Mouse (Mus musculus) Patski (cell line): Measurements from ENCODE around the gene Abcb8. TPM values are rescaled to one million over a fixed set of nuclear protein-coding genes. Genes with fewer than 3 reads are reported as not detected.

Experiments used
- ATAC-seq: fragments of 100-300 bp; one replicate; pipeline ENCODE4 v1.8.0; 2021
- CTCF ChIA-PET: fragments of 350-600 bp; sonication (Branson Sonifier 250); formaldehyde crosslinking; loops from one replicate; lab custom pipeline; 2022; ENCODE audit warnings: inconsistent platforms; lab: Charles Lee
- POLR2A ChIA-PET: fragments of 350-600 bp; sonication (Branson Sonifier 250); formaldehyde crosslinking; loops from one replicate; lab custom pipeline; 2022; ENCODE audit warnings: antibody characterized with exemption, inconsistent platforms; lab: Charles Lee
- DNase-seq: peaks from one replicate; pipeline ENCODE4 v3.0.0-alpha.2; 2011; ENCODE audit warnings: low read depth, low spot score
- H3K27me3 ChIP-seq: fragments of 371-371 bp; one replicate; pipeline ENCODE4 v1.5.1; 2021
- CTCF ChIP-seq: fragments of 100-300 bp; IDR thresholded peaks from one replicate; pipeline ENCODE4 v1.5.1; 2021
- in situ Hi-C: fragments of 300-500 bp; cut with MboI; formaldehyde crosslinking; loops from 3 replicates; pipeline ENCODE4 v1.11.1; 2018; ENCODE audit warnings: low pct_unique_long_range_greater_than_20kb, mixed read lengths
- polyA plus RNA-seq: library from polyadenylated mRNA; unstranded; gene quantifications from one replicate; pipeline ENCODE4 v1.2.3, GENCODE M21; 2021

Abcb8 gene
- polyA plus RNA-seq, 1 experiment from 2014 or later = 67.6 TPM

DNA sequence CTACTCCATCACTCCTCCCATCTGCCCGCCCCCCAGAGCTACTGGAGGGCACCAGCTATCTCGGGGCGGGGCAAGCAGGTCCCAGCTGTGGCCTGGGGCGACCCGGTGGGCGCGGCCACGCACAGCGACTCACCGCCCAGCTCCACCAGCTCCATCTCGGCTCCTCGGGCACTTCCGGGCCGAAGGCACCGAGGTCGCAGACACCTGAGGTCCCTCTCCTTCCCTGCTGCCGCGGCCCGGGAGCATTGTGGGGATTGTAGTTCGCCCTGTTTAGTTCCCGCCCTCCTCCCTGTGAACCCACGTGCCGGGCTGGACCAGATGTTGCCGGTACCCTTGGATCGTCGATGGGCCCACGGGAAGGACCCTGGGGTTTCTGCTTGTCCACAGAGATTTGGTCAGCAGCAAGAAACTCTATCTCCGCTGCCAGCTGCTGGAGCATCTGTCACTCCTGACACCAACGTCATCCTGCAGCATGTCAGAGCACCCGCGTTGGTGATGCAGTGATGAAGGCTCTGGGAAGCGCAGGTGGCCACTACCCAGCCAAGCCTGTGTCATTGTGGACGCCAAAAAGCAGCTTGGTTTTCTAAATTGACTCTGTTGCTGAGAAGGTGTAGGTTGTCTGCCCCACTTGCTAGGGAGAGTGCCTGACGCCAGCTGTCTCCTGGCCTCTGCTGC is 54.3 kb downstream of the Abcb8 start, which contains the start of gene Tmub1:
Gene Tmub1, minus strand, starts transcription at position 231 of the 675 bp plus-strand sequence.
- peak; percentile 48 for ATAC-seq
- in situ Hi-C loops = loop anchor here (25.0 kb wide), 1 partner anchor 1010 kb away; the partner anchor contains the start of gene Kmt2e
- TF ChIP-seq CTCF = no peak
- ChIA-PET CTCF (interaction anchor here (0.9 to 2.8 kb wide), 9 partner anchors 9 to 53 kb away, joined by 3 to 12 read pairs (median 4); partner anchors contain the start of genes Abcb8, Cdk5 and Slc4a2), POLR2A (interaction anchor here (0.6 to 8.8 kb wide), 2 partner anchors 18 to 32 kb away, joined by 6 to 150 read pairs; partner anchors contain the start of genes Cdk5 and Slc4a2)
- H3K27me3 ChIP-seq = no peaks in the 10 kb centered on the region
- no peak for DNase-seq

DNA sequence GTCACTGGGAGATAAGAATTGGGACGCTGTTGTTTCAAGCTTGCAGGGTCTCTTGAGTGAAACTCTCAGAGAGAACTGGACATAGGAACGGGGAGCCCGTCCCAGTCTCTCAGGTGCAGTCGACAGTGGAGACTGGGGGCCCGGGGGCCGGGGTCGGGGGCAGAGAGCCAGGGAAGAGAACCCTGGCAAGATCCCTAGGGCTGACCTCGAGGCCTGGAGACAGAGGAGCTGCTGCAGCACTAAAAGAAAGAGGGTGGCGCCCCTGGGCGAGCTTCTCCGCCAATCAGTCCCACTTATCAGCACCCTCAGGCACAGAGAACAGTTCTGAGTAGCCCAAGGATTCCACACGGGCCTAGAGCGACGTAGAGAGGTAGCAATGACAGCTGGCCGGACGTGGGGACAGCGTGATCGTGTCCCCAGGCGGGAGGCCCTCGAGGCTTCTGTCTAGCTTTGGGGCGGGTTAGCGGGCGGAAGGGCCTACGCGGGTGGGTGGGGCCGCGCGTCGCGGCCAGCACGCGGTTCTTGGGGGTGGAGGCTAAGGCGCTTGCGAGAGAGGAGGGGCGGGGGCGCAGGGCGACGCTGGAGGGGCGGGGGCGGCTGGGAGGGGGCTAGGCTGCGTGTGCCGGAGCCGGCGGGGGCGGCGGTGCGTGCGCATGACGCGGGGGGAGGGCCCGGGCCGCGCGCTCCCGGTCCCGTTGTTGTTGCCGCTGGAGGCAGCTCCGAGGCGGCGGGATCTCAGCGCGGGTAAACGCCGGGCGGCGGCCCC is 58.0 kb downstream of the Abcb8 start:
- ChIA-PET POLR2A (interaction anchor here (0.9 to 3.5 kb wide), 8 partner anchors 10 to 369 kb away, joined by 3 to 26 read pairs (median 4); no protein-coding TSS in a partner anchor), CTCF (interaction anchor here (1.0 to 2.4 kb wide), 3 partner anchors 19 to 57 kb away, joined by 3 to 15 read pairs (median 5); partner anchors contain the start of gene Abcb8)
- DNase-seq (no peak), ATAC-seq (peak; percentile 44)
- no peaks in the 10 kb centered on the region for H3K27me3 ChIP-seq
- no peak for TF ChIP-seq CTCF
- in situ Hi-C loops = no loop called here

DNA sequence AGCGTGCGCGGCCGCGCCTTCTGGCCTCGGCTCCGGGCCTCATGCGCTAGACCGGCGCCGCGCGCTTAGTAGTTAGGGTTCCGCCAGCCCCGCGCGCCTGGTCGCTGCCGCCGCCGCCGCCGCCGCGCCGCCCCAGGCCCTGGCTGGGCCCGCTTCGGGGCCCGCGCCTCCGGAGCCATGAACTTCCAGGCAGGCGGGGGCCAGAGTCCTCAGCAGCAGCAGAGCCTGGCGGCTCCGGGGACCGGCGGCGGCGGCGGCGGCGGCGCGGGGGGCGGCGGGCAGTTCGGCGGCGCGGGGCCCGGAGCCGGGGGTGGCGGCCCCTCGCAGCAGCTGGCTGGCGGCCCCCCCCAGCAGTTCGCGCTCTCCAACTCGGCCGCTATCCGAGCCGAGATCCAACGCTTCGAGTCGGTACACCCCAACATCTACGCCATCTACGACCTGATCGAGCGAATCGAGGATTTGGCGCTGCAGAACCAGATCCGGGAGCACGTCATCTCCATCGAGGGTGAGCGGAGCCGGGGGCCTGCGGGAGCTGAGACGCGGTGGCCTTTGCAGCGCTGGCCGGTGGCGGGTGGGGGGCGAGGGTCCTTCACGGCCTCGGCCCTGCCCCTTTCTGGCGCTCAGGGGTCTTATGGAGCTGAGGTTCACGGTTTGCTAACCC is 58.7 kb downstream of the Abcb8 start, which contains the start of gene Agap3:
Gene Agap3, plus strand, starts transcription at position 148 of the 661 bp plus-strand sequence.
- DNase-seq (no peak), ATAC-seq (peak; percentile 14)
- CTCF ChIA-PET = interaction anchor here (1.1 to 2.3 kb wide), 3 partner anchors 10 to 58 kb away, joined by 3 to 8 read pairs (median 5); no protein-coding TSS in a partner anchor

DNA sequence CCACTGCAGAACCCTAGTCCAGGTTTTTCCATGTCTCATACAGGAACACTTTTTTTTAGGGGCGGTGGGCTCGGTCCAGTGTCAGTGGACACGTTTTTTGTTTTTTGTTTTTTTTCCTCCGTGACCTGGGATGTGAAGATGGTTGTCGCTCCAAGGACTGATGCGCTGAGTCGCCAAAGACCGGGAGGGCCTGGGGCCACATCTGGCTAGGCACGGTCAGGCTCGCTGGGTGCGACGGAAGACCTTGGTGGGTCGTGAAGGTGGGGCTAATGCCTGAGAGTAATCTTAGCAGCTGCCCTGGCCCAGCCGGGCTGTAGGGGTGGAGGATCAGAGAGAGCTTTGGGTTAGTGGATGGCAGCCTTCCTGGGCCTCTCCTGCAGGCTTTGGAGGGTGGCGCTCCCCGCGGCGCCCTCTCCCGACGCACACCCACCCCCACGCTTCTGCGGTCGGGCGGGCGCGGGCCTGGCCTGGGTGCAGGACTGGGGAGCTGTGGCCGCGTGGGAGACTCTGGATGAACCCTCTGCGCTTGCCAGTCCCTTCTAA is 59.3 kb downstream of the Abcb8 start:
- H3K27me3 ChIP-seq = no peaks in the 10 kb centered on the region
- no peak for TF ChIP-seq CTCF
- ChIA-PET CTCF (interaction anchor here (1.1 to 2.3 kb wide), 2 partner anchors 10 to 58 kb away, joined by 3 to 8 read pairs; no protein-coding TSS in a partner anchor), POLR2A (interaction anchor here (1.0 to 3.5 kb wide), 8 partner anchors 8 to 368 kb away, joined by 3 to 26 read pairs (median 4); no protein-coding TSS in a partner anchor)
- DNase-seq (no peak), ATAC-seq (peak; percentile 28)
- in situ Hi-C loops = no loop called here

More for the DNA sequence above, 58.7 kb downstream of the Abcb8 start, which contains the start of gene Agap3:
- TF ChIP-seq CTCF = no peak
- in situ Hi-C loops = no loop called here
- H3K27me3 ChIP-seq = no peaks in the 10 kb centered on the region
- POLR2A ChIA-PET = interaction anchor here (0.9 to 3.5 kb wide), 9 partner anchors 9 to 368 kb away, joined by 3 to 26 read pairs (median 4); no protein-coding TSS in a partner anchor

DNA sequence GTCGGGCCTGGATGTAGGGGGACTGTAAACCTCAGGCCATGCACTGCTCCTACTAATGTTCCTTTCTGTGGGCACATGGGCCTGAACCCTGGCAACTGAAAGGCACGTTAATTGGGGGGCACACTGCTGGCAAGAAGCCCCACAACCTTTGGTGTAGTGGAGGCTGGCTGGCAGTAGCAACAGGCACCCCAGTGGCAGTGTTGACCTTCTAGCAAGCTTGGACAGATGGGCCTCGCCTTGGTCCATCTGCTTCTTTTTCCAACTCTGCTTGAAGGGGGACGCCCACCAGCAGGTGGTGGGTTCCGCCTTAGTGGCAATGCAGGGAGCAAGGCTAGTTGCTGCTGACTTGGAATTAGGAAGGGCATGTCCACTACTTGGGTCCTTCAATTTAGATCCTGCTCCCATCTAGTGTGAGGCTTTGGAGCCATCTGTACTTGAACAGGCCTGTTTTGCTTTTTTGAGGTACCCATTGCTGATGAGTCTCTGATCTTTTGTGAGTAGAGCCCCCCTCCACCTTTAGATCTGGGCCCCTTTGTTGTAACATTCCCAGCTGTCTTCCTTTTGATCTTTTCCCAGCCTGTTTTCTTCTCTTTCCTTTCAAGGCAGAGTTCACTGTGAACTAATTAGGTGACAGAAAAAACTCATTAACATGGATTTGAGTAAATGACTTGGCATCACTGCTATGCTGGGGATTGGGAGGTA is 60.0 kb downstream of the Abcb8 start:
- ChIA-PET POLR2A (interaction anchor here (1.1 to 3.5 kb wide), 4 partner anchors 9 to 28 kb away, joined by 3 to 26 read pairs (median 3); no protein-coding TSS in a partner anchor), CTCF (interaction anchor here (1.1 to 2.3 kb wide), 2 partner anchors 11 to 59 kb away, joined by 3 to 8 read pairs; no protein-coding TSS in a partner anchor)
- in situ Hi-C loops = no loop called here
- TF ChIP-seq CTCF = no peak
- no peaks in the 10 kb centered on the region for H3K27me3 ChIP-seq
- DNase-seq = no peak
- ATAC-seq = no peak

DNA sequence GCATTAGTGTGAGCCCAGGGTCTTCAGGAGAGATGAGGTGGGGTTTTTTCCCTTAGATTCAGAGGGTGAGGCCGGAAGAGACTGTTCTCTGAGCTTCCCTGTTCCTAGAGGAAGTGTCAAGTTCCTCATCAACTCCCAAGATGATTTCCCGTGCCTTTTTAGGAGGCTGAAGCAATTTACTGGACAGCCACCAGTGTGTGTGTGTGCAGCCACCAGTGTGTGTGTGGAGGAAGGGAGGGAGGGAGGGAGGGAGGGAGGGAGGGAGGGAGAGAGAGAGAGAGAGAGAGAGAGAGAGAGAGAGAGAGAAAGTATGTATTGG is 60.5 kb downstream of the Abcb8 start:
- in situ Hi-C loops = no loop called here
- no peak for DNase-seq
- CTCF ChIA-PET = interaction anchor here (2.3 kb wide), 1 partner anchor 60 kb away, joined by 8 read pairs; no protein-coding TSS in a partner anchor
- POLR2A ChIA-PET = interaction anchor here (1.1 to 3.5 kb wide), 5 partner anchors 9 to 28 kb away, joined by 3 to 26 read pairs (median 3); no protein-coding TSS in a partner anchor
- no peak for TF ChIP-seq CTCF
- ATAC-seq = no peak
- H3K27me3 ChIP-seq = no peaks in the 10 kb centered on the region

DNA sequence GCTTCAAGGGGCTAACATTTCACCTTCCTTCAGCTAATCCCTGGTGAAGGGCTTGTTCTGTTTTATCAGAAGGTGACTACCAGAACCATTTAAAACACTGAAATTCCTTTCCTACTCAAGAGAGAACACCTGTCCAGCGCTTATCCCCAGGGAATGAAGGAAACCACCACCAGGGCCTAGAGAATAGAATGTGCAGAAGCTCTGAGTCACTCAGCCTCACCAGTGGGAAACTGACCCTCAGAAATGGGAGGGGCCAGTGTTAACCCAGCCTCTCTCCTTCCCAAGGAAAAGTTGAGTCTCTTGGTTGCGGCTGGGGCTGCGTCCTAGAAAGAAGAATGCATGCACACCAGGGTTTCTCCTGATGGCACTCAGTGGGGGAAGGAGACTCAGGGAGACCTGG is 61.6 kb downstream of the Abcb8 start:
- ATAC-seq (no peak), DNase-seq (no peak)
- no peak for TF ChIP-seq CTCF
- in situ Hi-C loops = no loop called here
- ChIA-PET POLR2A (interaction anchor here (1.6 kb wide), 1 partner anchor 11 kb away, joined by 8 read pairs; no protein-coding TSS in a partner anchor), CTCF (interaction anchor here (1.0 to 1.2 kb wide), 2 partner anchors 11 to 62 kb away, joined by 3 to 4 read pairs; partner anchors contain the start of gene Abcb8)
- H3K27me3 ChIP-seq = no peaks in the 10 kb centered on the region

DNA sequence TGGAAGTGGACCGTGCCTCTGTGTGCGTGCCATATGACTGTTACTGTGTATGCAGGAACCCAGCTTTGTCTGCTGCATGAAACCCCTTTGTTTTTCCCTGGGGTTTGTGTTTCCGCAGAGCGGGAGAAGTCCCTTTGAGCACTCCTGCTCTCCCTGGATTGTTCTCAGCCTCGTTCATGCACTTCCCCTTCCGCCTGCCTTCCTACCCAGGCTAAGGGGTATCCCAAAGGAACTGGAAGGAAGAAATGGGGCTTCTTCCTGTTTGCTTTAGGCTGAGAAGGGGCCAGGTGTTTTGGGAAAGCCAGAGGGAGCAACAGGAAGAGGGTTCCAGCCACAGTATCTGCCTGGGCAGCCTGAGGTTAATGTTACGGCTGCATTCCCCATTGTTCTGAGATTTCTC is 62.1 kb downstream of the Abcb8 start:
- in situ Hi-C loops = no loop called here
- ATAC-seq (no peak), DNase-seq (no peak)
- TF ChIP-seq CTCF = no peak
- no peaks in the 10 kb centered on the region for H3K27me3 ChIP-seq
- ChIA-PET POLR2A (interaction anchor here (1.6 kb wide), 1 partner anchor 11 kb away, joined by 8 read pairs; no protein-coding TSS in a partner anchor), CTCF (interaction anchor here (1.0 to 1.2 kb wide), 2 partner anchors 10 to 62 kb away, joined by 3 to 4 read pairs; partner anchors contain the start of gene Abcb8)

Other genes starting within 250 kb of the Abcb8 start
- 9.0 TPM for gene Nupl2, start 228.7 kb upstream of the Abcb8 start, polyA plus RNA-seq
- gene Kcnh2, start 42.1 kb upstream of the Abcb8 start, polyA plus RNA-seq = 0.12 TPM
- gene Nos3, start 28.9 kb upstream of the Abcb8 start, polyA plus RNA-seq = 0.06 TPM
- 0.51 TPM for gene Atg9b, start 1.5 kb upstream of the Abcb8 start, polyA plus RNA-seq
- 2.6 TPM for gene Asic3, start 19.7 kb downstream of the Abcb8 start, polyA plus RNA-seq
- 182 TPM for gene Cdk5, start 29.9 kb downstream of the Abcb8 start, polyA plus RNA-seq
- gene Slc4a2, start 30.2 kb downstream of the Abcb8 start, polyA plus RNA-seq = 221 TPM
- gene Fastk, start 51.6 kb downstream of the Abcb8 start, polyA plus RNA-seq = 190 TPM
- 26.4 TPM for gene Tmub1, start 54.2 kb downstream of the Abcb8 start, polyA plus RNA-seq
- gene Agap3, start 58.5 kb downstream of the Abcb8 start, polyA plus RNA-seq = 116 TPM
- not detected for gene Gbx1, start 133.5 kb downstream of the Abcb8 start, polyA plus RNA-seq
- gene Asb10, start 147.3 kb downstream of the Abcb8 start, polyA plus RNA-seq = not detected
- not detected for gene 4931409K22Rik, start 163.1 kb downstream of the Abcb8 start, polyA plus RNA-seq
- gene Abcf2, start 183.8 kb downstream of the Abcb8 start, polyA plus RNA-seq = 110 TPM
- gene Chpf2, start 193.1 kb downstream of the Abcb8 start, polyA plus RNA-seq = 52.0 TPM
- 64.3 TPM for gene Smarcd3, start 230.7 kb downstream of the Abcb8 start, polyA plus RNA-seq